Mouse (Mus musculus): ENCODE data around the gene Ptgdr. TPM values are rescaled to one million over a fixed set of nuclear protein-coding genes. Genes with fewer than 3 reads are reported as not detected.
"Not testable (repeated sequence)": the region's sequence is repeated elsewhere in the genome, so short reads cannot be mapped to it uniquely, and the experiment has no call there.

Gene Ptgdr
- not detected in 2 replicates for polyA plus RNA-seq (2014; fragmentation: Nextera tagmentation; extraction: Ambion mirVana)

DNA sequence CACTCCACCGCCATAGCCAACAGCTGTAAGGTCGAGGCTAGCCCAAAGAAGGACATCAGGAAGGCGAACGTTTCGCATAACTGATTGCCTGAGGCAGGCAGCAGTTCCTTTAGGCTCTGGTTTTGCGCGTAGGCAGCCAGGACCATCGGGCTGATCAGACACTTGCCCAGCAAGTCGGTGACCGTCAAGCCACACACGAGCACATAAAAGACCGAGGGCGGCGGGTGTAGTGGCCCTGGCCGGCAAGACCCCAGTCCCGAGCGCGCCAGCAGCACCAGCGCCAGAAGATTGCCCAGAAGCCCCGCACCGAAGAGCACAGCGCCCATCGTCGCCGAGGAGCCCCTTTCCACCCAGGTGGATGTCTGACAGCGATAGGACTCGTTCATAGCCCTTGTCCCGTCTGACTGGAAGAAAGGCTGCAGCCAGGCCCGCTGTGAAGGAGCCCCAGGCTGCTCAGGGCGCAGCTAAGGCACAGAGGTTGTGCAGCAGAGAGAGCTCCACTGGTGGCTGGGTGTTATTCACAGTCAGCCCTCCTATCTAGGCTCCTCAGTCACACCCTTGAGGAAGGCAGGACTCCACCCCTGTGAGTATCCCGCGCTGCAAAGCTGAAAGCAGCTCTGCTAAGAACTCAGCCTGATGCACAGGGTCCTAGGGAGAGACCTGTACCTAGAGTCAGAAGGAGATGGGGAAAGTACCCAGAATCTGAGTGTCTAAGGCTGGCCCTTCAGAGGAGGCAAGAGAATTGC lies at the start of gene Ptgdr:
Gene Ptgdr, minus strand, starts transcription at position 508 of the 746 bp plus-strand sequence.
- Histone ChIP-seq H3K4me3 (ENCODE audit: low read depth, low read length) (peak within 1 kb of the TSS; percentile 24), H3K36me3 (ENCODE audit: control insufficient read depth, insufficient read depth, low read length) (no peaks in the 10 kb centered on the region), H3K27me3 (ENCODE audit: control insufficient read depth, insufficient read depth, low read length) (peaks cover 16% of the 10 kb centered on the region), H3K9me3 (ENCODE audit: control insufficient read depth, low read length) (no peaks in the 10 kb centered on the region), H3K9ac (ENCODE audit: low read length) (no peak within 1 kb of the TSS), H3K27ac (ENCODE audit: low read depth, low read length) (no peak within 1 kb of the TSS), H3K4me2 (peak within 1 kb of the TSS; percentile 51), H3K4me1 (ENCODE audit: control insufficient read depth, insufficient read depth, low read length) (peaks cover 2% of the 10 kb centered on the region; the same call in 1 of the 2 replicates)
- peak; percentile 89 for DNase-seq (ENCODE audit: low spot score, missing footprints)
- WGBS = 1% methylated on average over 32 of the region's 32 CpGs
- ATAC-seq (ENCODE audit: low FRiP score) = peak; percentile 61

GRCm38 (mm10) chr14:44907774-44908173 lies 48.6 kb upstream of the Ptgdr start:
- no peaks in the 10 kb centered on the region for H3K36me3 ChIP-seq (ENCODE audit: control insufficient read depth, insufficient read depth, low read length)
- 95% methylated on average over 5 of the region's 5 CpGs for whole genome bisulfite sequencing
- H3K4me3 ChIP-seq (ENCODE audit: low read depth, low read length) = no peak overlapping the region
- no peaks in the 10 kb centered on the region for H3K9me3 ChIP-seq (ENCODE audit: control insufficient read depth, low read length)
- ATAC-seq (ENCODE audit: low FRiP score) = no peak
- DNase-seq (ENCODE audit: low spot score, missing footprints) = no peak
- no peak overlapping the region for H3K27ac ChIP-seq (ENCODE audit: low read depth, low read length)
- no peaks in the 10 kb centered on the region for H3K27me3 ChIP-seq (ENCODE audit: control insufficient read depth, insufficient read depth, low read length)
- H3K4me2 ChIP-seq = no peak overlapping the region
- H3K9ac ChIP-seq (ENCODE audit: low read length) = no peak overlapping the region
- no peaks in the 10 kb centered on the region for H3K4me1 ChIP-seq (ENCODE audit: control insufficient read depth, insufficient read depth, low read length)

DNA sequence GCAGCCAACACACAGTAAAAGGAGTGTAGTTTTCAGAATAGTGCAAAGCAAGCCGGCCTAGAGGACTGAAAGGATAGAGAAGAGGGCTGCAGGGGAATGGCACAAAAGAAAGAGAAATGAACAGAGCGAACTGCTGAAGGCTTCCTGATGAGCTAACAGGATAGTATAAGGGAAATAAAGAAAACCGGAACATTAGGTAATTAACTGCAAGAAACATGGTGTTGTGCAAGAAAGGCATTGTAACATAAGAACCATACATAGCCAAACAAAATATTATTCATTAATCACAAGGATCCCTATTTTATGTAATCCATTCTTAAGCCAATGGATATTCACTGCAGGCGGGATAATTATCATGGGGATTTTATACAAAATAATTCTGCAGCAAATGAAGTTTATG lies 45.0 kb upstream of the Ptgdr start:
- Histone ChIP-seq H3K9me3 (ENCODE audit: control insufficient read depth, low read length) (no peaks in the 10 kb centered on the region), H3K27me3 (ENCODE audit: control insufficient read depth, insufficient read depth, low read length) (no peaks in the 10 kb centered on the region), H3K36me3 (ENCODE audit: control insufficient read depth, insufficient read depth, low read length) (no peaks in the 10 kb centered on the region), H3K27ac (ENCODE audit: low read depth, low read length) (no peak overlapping the region), H3K4me2 (no peak overlapping the region), H3K4me3 (ENCODE audit: low read depth, low read length) (no peak overlapping the region), H3K9ac (ENCODE audit: low read length) (no peak overlapping the region), H3K4me1 (ENCODE audit: control insufficient read depth, insufficient read depth, low read length) (no peaks in the 10 kb centered on the region)
- ATAC-seq (ENCODE audit: low FRiP score) (no peak), DNase-seq (ENCODE audit: low spot score, missing footprints) (no peak)
- 88% methylated on average over 4 of the region's 4 CpGs for WGBS

- H3K27ac ChIP-seq (ENCODE audit: low read depth, low read length); H3K4me2 ChIP-seq; H3K9ac ChIP-seq (ENCODE audit: low read length); H3K4me3 ChIP-seq (ENCODE audit: low read depth, low read length); H3K9me3 ChIP-seq (ENCODE audit: control insufficient read depth, low read length); H3K27me3 ChIP-seq (ENCODE audit: control insufficient read depth, insufficient read depth, low read length); H3K36me3 ChIP-seq (ENCODE audit: control insufficient read depth, insufficient read depth, low read length); DNase-seq (ENCODE audit: low spot score, missing footprints); H3K4me1 ChIP-seq (ENCODE audit: control insufficient read depth, insufficient read depth, low read length); ATAC-seq (ENCODE audit: low FRiP score): not testable (repeated sequence)
Measured at GRCm38 (mm10) chr14:44901735-44902134, 42.6 kb upstream of the Ptgdr start.

DNA sequence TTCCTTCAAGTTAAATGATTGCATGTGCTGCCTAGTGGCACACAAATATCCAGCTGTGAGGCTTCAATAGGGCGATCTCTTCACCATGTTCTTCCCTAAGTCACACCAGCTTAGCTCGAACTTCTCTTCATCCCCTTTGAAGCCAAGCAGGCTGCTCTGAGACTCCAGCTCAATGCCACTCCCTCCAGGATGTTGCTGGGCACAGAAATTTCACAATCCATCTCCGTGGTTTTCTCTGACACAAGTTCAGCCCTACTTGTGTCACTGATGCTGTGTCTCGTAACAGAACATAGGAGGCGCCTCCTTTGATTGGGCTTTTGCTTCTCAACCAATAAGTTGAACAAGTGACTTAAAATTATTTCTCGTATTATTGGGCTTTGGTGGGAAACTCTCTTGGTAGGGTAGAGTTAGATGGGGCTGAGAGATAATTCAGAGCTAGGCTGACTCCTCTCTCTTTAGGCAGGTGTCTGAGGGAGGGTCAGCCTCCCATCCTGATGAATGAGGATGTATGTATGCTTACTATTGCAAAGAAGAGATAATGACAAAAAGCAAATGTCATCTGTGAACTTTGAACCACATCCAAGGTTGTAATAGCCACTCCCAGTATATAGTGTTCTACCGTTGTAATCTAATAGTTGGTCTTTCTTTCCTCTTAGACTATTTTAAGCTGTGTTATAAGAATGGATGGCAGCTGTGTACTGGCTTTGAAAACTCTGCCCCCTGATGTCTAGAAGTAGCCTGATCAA lies 32.4 kb upstream of the Ptgdr start:
- 64% methylated on average over 7 of the region's 7 CpGs for WGBS
- H3K9ac ChIP-seq (ENCODE audit: low read length) = no peak overlapping the region
- no peaks in the 10 kb centered on the region for H3K4me1 ChIP-seq (ENCODE audit: control insufficient read depth, insufficient read depth, low read length)
- no peak overlapping the region for H3K4me3 ChIP-seq (ENCODE audit: low read depth, low read length)
- no peaks in the 10 kb centered on the region for H3K36me3 ChIP-seq (ENCODE audit: control insufficient read depth, insufficient read depth, low read length)
- no peak overlapping the region for H3K4me2 ChIP-seq
- ATAC-seq (ENCODE audit: low FRiP score) (no peak), DNase-seq (ENCODE audit: low spot score, missing footprints) (no peak)
- H3K27ac ChIP-seq (ENCODE audit: low read depth, low read length) = no peak overlapping the region
- H3K9me3 ChIP-seq (ENCODE audit: control insufficient read depth, low read length) = no peaks in the 10 kb centered on the region
- H3K27me3 ChIP-seq (ENCODE audit: control insufficient read depth, insufficient read depth, low read length) = no peaks in the 10 kb centered on the region

GRCm38 (mm10) chr14:44869686-44870085 lies 10.5 kb upstream of the Ptgdr start:
- Histone ChIP-seq H3K9me3 (ENCODE audit: control insufficient read depth, low read length) (no peaks in the 10 kb centered on the region), H3K36me3 (ENCODE audit: control insufficient read depth, insufficient read depth, low read length) (no peaks in the 10 kb centered on the region), H3K27ac (ENCODE audit: low read depth, low read length) (no peak overlapping the region), H3K4me3 (ENCODE audit: low read depth, low read length) (no peak overlapping the region), H3K4me1 (ENCODE audit: control insufficient read depth, insufficient read depth, low read length) (no peaks in the 10 kb centered on the region), H3K9ac (ENCODE audit: low read length) (no peak overlapping the region), H3K27me3 (ENCODE audit: control insufficient read depth, insufficient read depth, low read length) (no peaks in the 10 kb centered on the region), H3K4me2 (no peak overlapping the region)
- DNase-seq (ENCODE audit: low spot score, missing footprints) = no peak
- WGBS = 86% methylated on average over 6 of the region's 6 CpGs
- no peak for ATAC-seq (ENCODE audit: low FRiP score)

DNA sequence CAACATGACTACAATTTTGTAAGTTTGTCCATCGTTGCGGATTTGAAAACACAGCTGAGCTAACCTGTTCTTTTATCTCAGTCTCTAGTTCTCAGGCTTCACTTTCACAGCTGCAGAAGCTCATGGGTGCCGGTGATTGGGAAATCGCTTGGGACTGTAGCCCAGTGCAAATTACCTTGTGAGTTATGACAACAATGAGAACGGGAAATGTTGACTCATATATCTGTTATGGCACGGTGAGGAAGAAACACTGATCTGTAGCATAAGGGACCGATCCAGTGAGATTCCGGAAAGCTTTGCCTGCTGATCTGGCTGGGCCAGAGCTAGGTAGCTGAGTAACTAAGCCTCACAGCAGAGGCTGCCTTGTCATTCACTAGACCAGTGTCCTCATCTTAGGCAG lies 6.5 kb upstream of the Ptgdr start:
- Histone ChIP-seq H3K9ac (ENCODE audit: low read length) (no peak overlapping the region), H3K4me1 (ENCODE audit: control insufficient read depth, insufficient read depth, low read length) (no peaks in the 10 kb centered on the region), H3K27me3 (ENCODE audit: control insufficient read depth, insufficient read depth, low read length) (no peaks in the 10 kb centered on the region), H3K4me2 (no peak overlapping the region), H3K4me3 (ENCODE audit: low read depth, low read length) (no peak overlapping the region), H3K36me3 (ENCODE audit: control insufficient read depth, insufficient read depth, low read length) (no peaks in the 10 kb centered on the region), H3K27ac (ENCODE audit: low read depth, low read length) (no peak overlapping the region), H3K9me3 (ENCODE audit: control insufficient read depth, low read length) (no peaks in the 10 kb centered on the region)
- DNase-seq (ENCODE audit: low spot score, missing footprints) (no peak), ATAC-seq (ENCODE audit: low FRiP score) (no peak)
- WGBS = 87% methylated on average over 8 of the region's 8 CpGs

- Histone ChIP-seq H3K4me1 (ENCODE audit: control insufficient read depth, insufficient read depth, low read length) (peaks cover 2% of the 10 kb centered on the region; the same call in 1 of the 2 replicates), H3K4me3 (ENCODE audit: low read depth, low read length) (no peak overlapping the region), H3K27me3 (ENCODE audit: control insufficient read depth, insufficient read depth, low read length) (peaks cover 15% of the 10 kb centered on the region), H3K9me3 (ENCODE audit: control insufficient read depth, low read length) (no peaks in the 10 kb centered on the region), H3K4me2 (no peak overlapping the region), H3K27ac (ENCODE audit: low read depth, low read length) (no peak overlapping the region), H3K36me3 (ENCODE audit: control insufficient read depth, insufficient read depth, low read length) (no peaks in the 10 kb centered on the region), H3K9ac (ENCODE audit: low read length) (no peak overlapping the region)
- 72% methylated on average over 4 of the region's 4 CpGs for WGBS
- DNase-seq (ENCODE audit: low spot score, missing footprints) = no peak
- no peak for ATAC-seq (ENCODE audit: low FRiP score)
Measured at GRCm38 (mm10) chr14:44863086-44863485, 3.9 kb upstream of the Ptgdr start.

- H3K4me2 ChIP-seq = no peak overlapping the region
- no peaks in the 10 kb centered on the region for H3K36me3 ChIP-seq (ENCODE audit: control insufficient read depth, insufficient read depth, low read length)
- no peak for ATAC-seq (ENCODE audit: low FRiP score)
- WGBS = 76% methylated on average over 3 of the region's 3 CpGs
- H3K4me3 ChIP-seq (ENCODE audit: low read depth, low read length) = no peak overlapping the region
- H3K9me3 ChIP-seq (ENCODE audit: control insufficient read depth, low read length) = no peaks in the 10 kb centered on the region
- H3K9ac ChIP-seq (ENCODE audit: low read length) = no peak overlapping the region
- H3K4me1 ChIP-seq (ENCODE audit: control insufficient read depth, insufficient read depth, low read length) = peaks cover 2% of the 10 kb centered on the region; the same call in 1 of the 2 replicates
- H3K27ac ChIP-seq (ENCODE audit: low read depth, low read length) = no peak overlapping the region
- DNase-seq (ENCODE audit: low spot score, missing footprints) = no peak
- H3K27me3 ChIP-seq (ENCODE audit: control insufficient read depth, insufficient read depth, low read length) = peaks cover 16% of the 10 kb centered on the region
Measured at GRCm38 (mm10) chr14:44861161-44861560, 2.0 kb upstream of the Ptgdr start.

All from midbrain, embryonic 11.5 days (tissue).